Mouse (Mus musculus) liver, adult 2 months (tissue): Measurements from ENCODE around the gene Galntl6. TPM values are rescaled to one million over a fixed set of nuclear protein-coding genes. Genes with fewer than 3 reads are reported as not detected.

Experiments used
- DNase-seq: peaks from one replicate; pipeline ENCODE4 v3.0.0-alpha.2; 2011; ENCODE audit warnings: low read depth, low spot score; ENCODE audit errors: extremely low read depth
- H3K27ac ChIP-seq: fragments of 200-500 bp; replicated peaks from 2 replicates; pipeline ENCODE4 v1.5.1; 2012; ENCODE audit warnings: low read depth, mild to moderate bottlenecking, control low read depth, inconsistent platforms, low read length; ENCODE audit not compliant: insufficient read depth
- H3K27me3 ChIP-seq: fragments of 200-500 bp; 2 replicates; pipeline ENCODE4 v1.6.1; 2012; ENCODE audit warnings: mild to moderate bottlenecking, moderate library complexity, low read length, inconsistent platforms; ENCODE audit not compliant: control insufficient read depth, insufficient read depth
- H3K36me3 ChIP-seq: fragments of 200-500 bp; 2 replicates; pipeline ENCODE4 v1.6.1; 2012; ENCODE audit warnings: low read length, inconsistent platforms; ENCODE audit not compliant: control insufficient read depth, insufficient read depth
- H3K4me1 ChIP-seq: fragments of 200-500 bp; 2 replicates; pipeline ENCODE4 v1.6.1; 2011; ENCODE audit warnings: low read length; ENCODE audit not compliant: control insufficient read depth, insufficient read depth
- H3K4me3 ChIP-seq: fragments of 200-500 bp; 2 replicates; pipeline ENCODE4 v1.5.1; 2011; ENCODE audit warnings: low read depth, mild to moderate bottlenecking, control low read depth, low read length, moderate library complexity; ENCODE audit not compliant: insufficient read depth
- H3K79me2 ChIP-seq: fragments of 200-500 bp; 2 replicates; pipeline ENCODE4 v1.6.1; 2012; ENCODE audit warnings: inconsistent platforms, mild to moderate bottlenecking, low read length, moderate library complexity; ENCODE audit not compliant: control insufficient read depth, insufficient read depth
- H3K9ac ChIP-seq: fragments of 200-500 bp; 2 replicates; pipeline ENCODE4 v1.6.1; 2012; ENCODE audit warnings: low read depth, mild to moderate bottlenecking, control low read depth, inconsistent platforms, low read length
- CTCF ChIP-seq: fragments of 200-500 bp; IDR thresholded peaks from 2 replicates; pipeline ENCODE4 v1.5.1; 2011; ENCODE audit warnings: low read depth, low read length, control low read depth
- POLR2A ChIP-seq: fragments of 200-500 bp; IDR thresholded peaks from 2 replicates; pipeline ENCODE4 v1.6.1; 2011; ENCODE audit warnings: low read length, control low read depth; ENCODE audit not compliant: insufficient read depth; ENCODE audit errors: extremely low read depth
- WGBS: fragments of 180-500 bp; shearing (Covaris S2); methylation state at CpG from one replicate; pipeline ENCODE4 v1.1.7; 2018; 5-methylcytosine and 5-hydroxymethylcytosine counted together
- polyA plus RNA-seq: library from polyadenylated mRNA; depleted of rRNA; stranded (reverse); fragments of >200 nt; gene quantifications from 2 replicates; pipeline ENCODE4 v1.2.3, GENCODE M21; 2012
- total RNA-seq: library from RNA; depleted of rRNA; stranded (reverse); fragments of >200 nt; gene quantifications from 2 replicates; pipeline ENCODE4 v1.2.3, GENCODE M21; 2014

Galntl6 gene
- total and polyA plus RNA-seq, 2 experiments: not detected

DNA sequence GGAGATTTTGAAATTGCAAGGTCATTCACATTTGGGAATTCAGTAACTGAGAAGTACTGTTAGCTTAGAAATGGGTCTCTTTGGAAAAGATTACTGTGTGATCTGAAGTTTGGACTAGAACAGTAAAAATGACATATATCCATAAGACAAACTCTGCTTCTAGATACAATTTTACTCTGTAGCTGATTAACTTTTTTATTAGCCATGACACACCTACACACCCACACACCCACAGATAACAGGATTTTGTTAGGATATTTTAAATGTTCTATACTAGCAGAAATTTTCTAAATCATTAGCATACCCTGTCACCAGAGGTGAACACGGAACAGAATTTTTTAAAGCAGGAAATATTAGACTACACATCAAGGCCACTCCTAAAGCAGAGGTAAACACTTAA lies 722.7 kb downstream of the Galntl6 start:
- TF ChIP-seq CTCF (no peak), POLR2A (no peak)
- Histone ChIP-seq H3K4me3 (no peak overlapping the region), H3K27ac (no peak overlapping the region), H3K36me3 (no peaks in the 10 kb centered on the region), H3K9ac (no peak overlapping the region), H3K4me1 (no peaks in the 10 kb centered on the region), H3K27me3 (no peaks in the 10 kb centered on the region), H3K79me2 (no peaks in the 10 kb centered on the region)
- 72% methylated on average over 1 of the region's 1 CpGs for WGBS
- DNase-seq: no peak

DNA sequence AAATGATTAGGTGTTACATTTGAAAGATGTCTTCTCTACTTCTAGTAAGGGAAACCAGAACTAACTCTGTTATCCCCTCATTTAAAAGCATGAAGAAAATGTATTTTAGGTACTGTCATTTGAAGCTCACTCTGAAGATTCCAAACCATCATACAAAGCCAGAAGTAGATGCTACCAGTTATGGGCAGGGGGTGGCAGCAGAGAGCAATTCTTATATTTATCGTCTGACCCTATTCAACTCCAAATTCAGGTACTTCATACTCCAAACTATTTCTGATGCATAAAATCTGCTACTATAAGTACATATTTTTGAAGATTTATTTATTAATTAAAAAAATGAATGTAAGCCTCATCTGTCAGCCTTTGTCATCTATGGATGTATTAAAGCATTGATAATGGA lies 765.5 kb downstream of the Galntl6 start:
- H3K27me3 ChIP-seq: no peaks in the 10 kb centered on the region
- 9% methylated on average over 1 of the region's 1 CpGs for WGBS
- H3K36me3 ChIP-seq: no peaks in the 10 kb centered on the region
- TF ChIP-seq POLR2A: no peak
- peak; percentile 21; the same call in 1 of the 2 replicates for TF ChIP-seq CTCF
- DNase-seq: peak; percentile 10
- H3K4me1 ChIP-seq: no peaks in the 10 kb centered on the region
- no peak overlapping the region for H3K4me3 ChIP-seq
- H3K79me2 ChIP-seq: no peaks in the 10 kb centered on the region
- H3K9ac ChIP-seq: no peak overlapping the region
- no peak overlapping the region for H3K27ac ChIP-seq

DNA sequence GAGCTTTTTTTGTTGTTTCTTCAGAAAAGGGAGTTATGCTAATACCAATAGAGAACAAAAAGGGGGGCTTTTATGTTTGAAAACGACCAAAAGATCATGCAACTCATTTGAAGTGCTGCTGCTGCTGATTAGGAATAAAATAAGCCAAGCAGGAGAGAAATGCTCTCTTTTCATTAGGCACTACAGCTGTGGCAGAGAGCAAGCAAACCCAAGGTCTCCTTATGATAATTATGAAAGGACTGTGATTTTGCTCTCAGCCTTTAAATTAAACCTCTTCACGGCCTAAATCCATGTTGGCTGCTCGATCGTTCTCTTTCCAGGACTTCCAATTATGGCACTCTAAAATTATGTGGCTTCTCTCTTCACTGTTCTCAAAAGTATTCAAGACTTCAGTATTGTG lies 825.7 kb downstream of the Galntl6 start:
- Histone ChIP-seq H3K27ac (no peak overlapping the region), H3K4me3 (no peak overlapping the region), H3K4me1 (no peaks in the 10 kb centered on the region), H3K36me3 (no peaks in the 10 kb centered on the region), H3K79me2 (no peaks in the 10 kb centered on the region), H3K27me3 (no peaks in the 10 kb centered on the region), H3K9ac (no peak overlapping the region)
- WGBS: 72% methylated on average over 4 of the region's 4 CpGs
- no peak for DNase-seq
- TF ChIP-seq CTCF: no peak
- TF ChIP-seq POLR2A: no peak

DNA sequence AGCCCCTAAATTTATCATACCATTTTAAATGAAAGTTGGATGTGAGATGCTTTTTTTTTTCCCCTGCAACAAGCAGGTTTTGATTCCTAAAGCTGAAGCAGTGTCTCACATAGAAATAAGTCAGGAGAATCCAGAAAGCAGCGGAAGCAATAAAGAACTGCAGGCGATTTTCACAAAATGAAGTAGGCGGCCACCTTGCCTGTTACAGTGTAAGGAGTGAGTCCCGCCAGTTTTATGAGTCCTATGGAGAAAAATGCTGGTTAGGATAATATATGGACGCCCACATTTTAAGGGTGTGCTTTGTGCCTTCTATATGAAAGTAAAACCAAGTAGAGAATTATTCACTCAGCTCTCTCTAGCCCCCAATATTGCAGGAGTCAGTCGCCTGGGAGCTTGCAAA lies 827.5 kb downstream of the Galntl6 start:
- H3K27ac ChIP-seq: no peak overlapping the region
- no peaks in the 10 kb centered on the region for H3K79me2 ChIP-seq
- WGBS: 81% methylated on average over 6 of the region's 6 CpGs
- H3K4me1 ChIP-seq: no peaks in the 10 kb centered on the region
- no peak overlapping the region for H3K9ac ChIP-seq
- H3K27me3 ChIP-seq: no peaks in the 10 kb centered on the region
- TF ChIP-seq CTCF (no peak), POLR2A (no peak)
- H3K36me3 ChIP-seq: no peaks in the 10 kb centered on the region
- no peak overlapping the region for H3K4me3 ChIP-seq
- DNase-seq: no peak

DNA sequence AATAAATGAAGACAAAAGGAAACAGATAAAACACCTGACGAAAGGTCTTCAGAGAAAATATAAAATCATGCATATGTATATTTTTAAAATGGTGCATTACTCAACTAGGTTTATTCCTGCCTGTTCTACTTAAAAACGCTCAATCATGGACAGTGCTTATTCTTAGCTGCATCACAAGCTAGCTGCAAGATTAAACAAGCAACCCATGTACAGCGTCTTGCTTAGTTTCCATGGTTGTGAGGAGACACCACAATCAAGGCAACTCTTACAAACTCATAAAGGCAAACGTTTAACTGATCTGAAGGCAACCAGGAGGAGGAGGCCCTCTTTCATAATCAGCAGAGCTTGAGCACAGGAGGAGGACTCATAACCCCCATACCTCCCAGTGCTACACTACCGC lies 830.7 kb downstream of the Galntl6 start:
- no peak for DNase-seq
- H3K79me2 ChIP-seq: no peaks in the 10 kb centered on the region
- H3K36me3 ChIP-seq: no peaks in the 10 kb centered on the region
- TF ChIP-seq POLR2A (no peak), CTCF (no peak)
- no peak overlapping the region for H3K27ac ChIP-seq
- no peaks in the 10 kb centered on the region for H3K27me3 ChIP-seq
- H3K4me1 ChIP-seq: no peaks in the 10 kb centered on the region
- H3K9ac ChIP-seq: no peak overlapping the region
- 75% methylated on average over 5 of the region's 5 CpGs for WGBS
- no peak overlapping the region for H3K4me3 ChIP-seq

DNA sequence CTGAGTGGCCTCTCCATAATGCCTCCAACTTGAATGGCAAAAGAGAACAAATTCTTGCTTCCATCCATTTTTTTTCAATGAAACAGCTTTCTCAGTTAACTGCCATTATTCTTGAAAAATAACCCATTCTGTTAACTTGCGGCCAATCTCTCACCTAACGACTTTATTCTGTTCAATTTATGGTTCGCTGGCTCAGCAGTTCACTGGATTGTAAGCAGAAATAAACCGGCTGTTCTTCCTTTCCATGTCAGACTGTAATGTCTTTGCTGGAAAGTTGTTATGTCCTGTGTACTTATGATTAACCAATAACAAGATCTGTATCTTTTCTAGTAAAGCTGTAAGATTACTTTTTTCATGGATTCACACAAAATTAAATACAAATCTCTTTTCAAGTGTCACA lies 837.8 kb downstream of the Galntl6 start:
- no peak for TF ChIP-seq POLR2A
- no peak for TF ChIP-seq CTCF
- H3K27me3 ChIP-seq: no peaks in the 10 kb centered on the region
- DNase-seq: no peak
- H3K4me1 ChIP-seq: no peaks in the 10 kb centered on the region
- no peak overlapping the region for H3K9ac ChIP-seq
- 90% methylated on average over 4 of the region's 4 CpGs for WGBS
- H3K27ac ChIP-seq: no peak overlapping the region
- H3K36me3 ChIP-seq: no peaks in the 10 kb centered on the region
- H3K4me3 ChIP-seq: no peak overlapping the region
- H3K79me2 ChIP-seq: no peaks in the 10 kb centered on the region
